Mouse (Mus musculus) cerebellum, adult 11-12 months (tissue): Measurements from ENCODE around the gene Mrgpra6.

Experiments
- DNase-seq: peaks from one replicate; pipeline ENCODE4 v3.0.0; 2022

Mrgpra6 gene

GRCm38 (mm10) chr7:47204830-47205229, at the start of gene Mrgpra6:
Gene Mrgpra6 (minus strand): TSS chr7:47204920.
- no peak for DNase-seq

- no peak for DNase-seq
Observed at GRCm38 (mm10) chr7:47252770-47253169, 48.0 kb upstream of the Mrgpra6 start, which contains the start of gene Mrgpra9. Gene Mrgpra9 (minus strand): TSS chr7:47252848.

GRCm38 (mm10) chr7:47244658-47245057, 39.9 kb upstream of the Mrgpra6 start:
- no peak for DNase-seq

- no peak for DNase-seq
Observed at GRCm38 (mm10) chr7:47195271-47195670, 9.4 kb downstream of the Mrgpra6 start.

- DNase-seq, result no peak
Observed at GRCm38 (mm10) chr7:47170814-47171213, 33.9 kb downstream of the Mrgpra6 start.

GRCm38 (mm10) chr7:47165028-47165427, 39.7 kb downstream of the Mrgpra6 start:
- DNase-seq, result no peak

- no peak for DNase-seq
Observed at GRCm38 (mm10) chr7:47163203-47163602, 41.5 kb downstream of the Mrgpra6 start.

- peak; percentile 19 for DNase-seq
Observed at GRCm38 (mm10) chr7:47158451-47158850, 46.3 kb downstream of the Mrgpra6 start.

GRCm38 (mm10) chr7:47157743-47158142, 47.0 kb downstream of the Mrgpra6 start:
- DNase-seq, result no peak

GRCm38 (mm10) chr7:47155849-47156248, 48.9 kb downstream of the Mrgpra6 start:
- no peak for DNase-seq

- DNase-seq, result no peak
Observed at GRCm38 (mm10) chr7:47155396-47155795, 49.3 kb downstream of the Mrgpra6 start.

GRCm38 (mm10) chr7:47150420-47151061, 54.2 kb downstream of the Mrgpra6 start:
- no peak for DNase-seq

- no peak for DNase-seq
Observed at GRCm38 (mm10) chr7:47148298-47148697, 56.4 kb downstream of the Mrgpra6 start.

- DNase-seq, result no peak
Observed at GRCm38 (mm10) chr7:47146034-47146812, 58.5 kb downstream of the Mrgpra6 start.

GRCm38 (mm10) chr7:47144299-47144698, 60.4 kb downstream of the Mrgpra6 start:
- DNase-seq, result no peak

GRCm38 (mm10) chr7:47139823-47140325, 64.8 kb downstream of the Mrgpra6 start:
- no peak for DNase-seq
